Mouse (Mus musculus): ENCODE measurements around the gene Atp6v0b. TPM values are rescaled to one million over a fixed set of nuclear protein-coding genes. Genes with fewer than 3 reads are reported as not detected.

The Atp6v0b gene
- polyA plus RNA-seq, 1 experiment from 2014 or later = 159 TPM

GRCm38 (mm10) chr4:117849506-117849905 lies 37.6 kb downstream of the Atp6v0b start:
- Histone ChIP-seq H3K9ac (no peak overlapping the region; the same call in 1 of the 2 replicates), H3K4me2 (no peak overlapping the region), H3K27me3 (no peaks in the 10 kb centered on the region), H3K4me1 (replicated peaks) (peaks cover 60% of the 10 kb centered on the region), H3K9me3 (replicated peaks) (no peaks in the 10 kb centered on the region), H3K27ac (no peak overlapping the region), H3K4me3 (replicated peaks) (no peak overlapping the region), H3K36me3 (peaks cover 100% of the 10 kb centered on the region)
- WGBS (ENCODE audit: insufficient replicate concordance) = 81% methylated on average over 5 of the region's 5 CpGs
- ATAC-seq (ENCODE audit: low read depth) (no peak), DNase-seq (no peak)

- DNase-seq (no peak), ATAC-seq (ENCODE audit: low read depth) (no peak)
- peaks cover 58% of the 10 kb centered on the region for H3K4me1 ChIP-seq (replicated peaks)
- H3K9ac ChIP-seq = no peak overlapping the region; the same call in 1 of the 2 replicates
- no peak overlapping the region for H3K4me3 ChIP-seq (replicated peaks)
- no peaks in the 10 kb centered on the region for H3K27me3 ChIP-seq
- H3K9me3 ChIP-seq (replicated peaks) = no peaks in the 10 kb centered on the region
- no peak overlapping the region for H3K4me2 ChIP-seq
- WGBS (ENCODE audit: insufficient replicate concordance) = 70% methylated on average over 17 of the region's 17 CpGs
- H3K27ac ChIP-seq = no peak overlapping the region
- H3K36me3 ChIP-seq = peaks cover 100% of the 10 kb centered on the region
These were observed 38.1 kb downstream of the Atp6v0b start for GRCm38 (mm10) chr4:117849063-117849462.

DNA sequence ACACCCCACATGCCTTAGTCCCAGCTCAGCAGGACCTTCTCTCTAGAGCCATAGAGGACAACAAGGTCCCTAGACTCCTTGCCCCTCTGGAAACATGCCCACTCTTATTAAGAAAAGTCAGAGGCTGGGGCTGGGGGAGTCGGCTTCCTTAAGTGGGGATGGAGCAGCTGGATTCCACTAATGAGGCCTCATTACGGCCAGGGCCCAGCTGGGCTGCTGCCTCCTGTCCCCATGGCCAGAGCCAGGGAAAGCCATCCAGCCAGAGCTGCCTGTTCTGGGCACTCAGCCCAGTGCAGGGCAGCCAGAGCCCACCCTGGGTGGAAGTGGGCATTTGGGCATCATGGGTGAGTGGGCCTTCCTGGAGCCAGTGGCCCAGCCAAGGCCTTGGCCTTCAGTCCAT lies 40.1 kb downstream of the Atp6v0b start:
- Histone ChIP-seq H3K36me3 (peaks cover 99% of the 10 kb centered on the region), H3K4me2 (no peak overlapping the region), H3K4me1 (replicated peaks) (peaks cover 44% of the 10 kb centered on the region), H3K9ac (no peak overlapping the region), H3K27ac (peak overlapping the region; percentile 44; the same call in 1 of the 2 replicates), H3K4me3 (replicated peaks) (no peak overlapping the region), H3K27me3 (no peaks in the 10 kb centered on the region), H3K9me3 (replicated peaks) (no peaks in the 10 kb centered on the region)
- 87% methylated on average over 2 of the region's 2 CpGs for WGBS (ENCODE audit: insufficient replicate concordance)
- ATAC-seq (ENCODE audit: low read depth) (no peak), DNase-seq (no peak)

DNA sequence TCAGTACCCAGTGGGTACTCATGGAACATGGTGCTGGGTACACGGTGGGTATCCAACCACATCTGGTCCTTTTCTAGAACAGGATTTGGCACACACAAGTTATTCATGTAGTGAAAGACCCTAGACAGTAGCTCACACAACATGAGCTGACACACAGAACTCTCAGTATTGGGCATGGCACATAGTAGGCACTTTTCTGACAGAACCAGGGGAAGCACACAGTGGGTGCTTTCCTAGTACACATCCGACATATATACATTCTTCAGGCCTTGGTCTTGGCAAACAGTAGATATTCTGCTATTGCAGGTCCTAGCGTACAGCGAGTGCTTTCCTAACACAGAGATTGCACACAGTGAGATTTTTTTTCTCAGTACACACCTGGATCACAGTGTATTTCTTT lies 40.9 kb downstream of the Atp6v0b start:
- Histone ChIP-seq H3K9ac (no peak overlapping the region), H3K9me3 (replicated peaks) (no peaks in the 10 kb centered on the region), H3K4me2 (no peak overlapping the region), H3K27me3 (no peaks in the 10 kb centered on the region), H3K27ac (no peak overlapping the region), H3K4me1 (replicated peaks) (peaks cover 45% of the 10 kb centered on the region), H3K4me3 (replicated peaks) (no peak overlapping the region), H3K36me3 (peaks cover 99% of the 10 kb centered on the region)
- WGBS (ENCODE audit: insufficient replicate concordance) = 97% methylated on average over 4 of the region's 4 CpGs
- DNase-seq (no peak), ATAC-seq (ENCODE audit: low read depth) (no peak)

DNA sequence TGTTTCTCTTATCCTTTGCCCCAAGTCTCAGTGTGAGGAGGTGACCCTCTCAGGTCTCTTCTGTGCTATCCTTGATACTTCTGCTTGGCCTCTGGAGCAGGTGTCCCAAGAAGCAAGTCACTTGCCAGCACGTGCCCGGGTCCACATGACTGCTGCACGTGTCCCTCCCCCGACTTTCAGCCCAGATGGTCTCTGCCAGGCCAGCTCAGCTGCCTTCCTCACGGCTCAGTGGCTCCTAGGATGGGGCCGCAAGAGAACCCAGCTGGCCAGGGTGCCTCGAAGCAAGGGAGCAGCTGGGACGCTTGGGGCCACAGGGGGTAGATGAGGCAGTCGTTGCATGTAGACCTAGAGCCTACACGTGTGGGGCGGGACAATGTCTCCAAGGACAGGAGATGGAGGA lies 41.8 kb downstream of the Atp6v0b start:
- 87% methylated on average over 11 of the region's 11 CpGs for WGBS (ENCODE audit: insufficient replicate concordance)
- DNase-seq (no peak), ATAC-seq (ENCODE audit: low read depth) (no peak)
- no peaks in the 10 kb centered on the region for H3K27me3 ChIP-seq
- no peaks in the 10 kb centered on the region for H3K9me3 ChIP-seq (replicated peaks)
- peaks cover 99% of the 10 kb centered on the region for H3K36me3 ChIP-seq
- H3K4me1 ChIP-seq (replicated peaks) = peaks cover 46% of the 10 kb centered on the region
- H3K4me3 ChIP-seq (replicated peaks) = no peak overlapping the region
- no peak overlapping the region for H3K4me2 ChIP-seq
- H3K27ac ChIP-seq = no peak overlapping the region
- no peak overlapping the region for H3K9ac ChIP-seq

GRCm38 (mm10) chr4:117844467-117844866 lies 42.7 kb downstream of the Atp6v0b start:
- DNase-seq (no peak), ATAC-seq (ENCODE audit: low read depth) (no peak)
- Histone ChIP-seq H3K4me2 (no peak overlapping the region), H3K9ac (no peak overlapping the region), H3K9me3 (replicated peaks) (no peaks in the 10 kb centered on the region), H3K4me3 (replicated peaks) (no peak overlapping the region), H3K4me1 (replicated peaks) (peaks cover 54% of the 10 kb centered on the region), H3K27ac (no peak overlapping the region), H3K27me3 (no peaks in the 10 kb centered on the region), H3K36me3 (peaks cover 99% of the 10 kb centered on the region)
- 92% methylated on average over 5 of the region's 5 CpGs for WGBS (ENCODE audit: insufficient replicate concordance)

DNA sequence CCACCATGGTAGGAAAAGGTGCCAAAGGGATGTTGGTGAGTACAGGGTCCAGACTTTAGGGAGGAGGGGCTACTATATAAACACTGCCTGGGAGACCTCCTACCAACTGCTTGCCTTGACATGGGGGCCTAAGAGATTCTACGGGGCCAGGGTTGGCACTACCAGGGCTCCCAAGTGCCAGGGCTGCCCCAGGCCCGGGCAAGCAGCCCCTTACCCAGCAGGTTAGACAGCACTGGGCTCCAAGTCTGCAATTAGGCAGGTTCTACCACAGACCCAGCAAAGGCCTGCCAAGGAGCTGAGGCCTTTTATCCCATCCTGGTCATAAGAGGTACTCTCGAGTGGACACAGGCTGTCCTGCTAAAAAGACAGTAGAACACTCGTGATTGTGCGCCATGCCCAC lies 44.0 kb downstream of the Atp6v0b start:
- H3K36me3 ChIP-seq = peaks cover 99% of the 10 kb centered on the region
- H3K4me2 ChIP-seq = no peak overlapping the region
- no peak overlapping the region for H3K27ac ChIP-seq
- H3K4me1 ChIP-seq (replicated peaks) = peaks cover 62% of the 10 kb centered on the region
- 89% methylated on average over 5 of the region's 5 CpGs for WGBS (ENCODE audit: insufficient replicate concordance)
- H3K9ac ChIP-seq = no peak overlapping the region
- H3K27me3 ChIP-seq = no peaks in the 10 kb centered on the region
- no peaks in the 10 kb centered on the region for H3K9me3 ChIP-seq (replicated peaks)
- ATAC-seq (ENCODE audit: low read depth) (no peak), DNase-seq (no peak)
- H3K4me3 ChIP-seq (replicated peaks) = no peak overlapping the region

DNA sequence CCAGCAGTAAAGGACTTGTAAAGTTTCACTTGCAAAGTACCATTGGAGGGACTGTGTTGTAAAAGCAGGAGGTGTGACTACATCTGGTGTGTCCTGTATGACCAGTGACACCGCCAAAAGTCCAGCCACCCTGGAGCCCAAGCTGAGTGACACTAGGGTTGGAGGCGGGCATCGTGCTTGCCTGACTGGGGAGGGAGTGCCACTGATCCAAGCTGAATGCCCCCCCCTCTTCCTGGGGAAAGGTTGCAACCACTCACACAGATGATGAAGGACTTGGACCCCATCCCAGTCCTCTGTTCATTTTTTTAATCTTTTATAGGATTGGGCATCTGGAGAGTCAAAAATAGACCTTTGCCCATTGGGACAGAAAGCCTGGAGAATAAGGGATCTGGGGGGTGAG lies 45.6 kb downstream of the Atp6v0b start:
- Histone ChIP-seq H3K27ac (peak overlapping the region; percentile 48), H3K4me2 (no peak overlapping the region), H3K4me3 (replicated peaks) (no peak overlapping the region), H3K27me3 (no peaks in the 10 kb centered on the region), H3K36me3 (peaks cover 97% of the 10 kb centered on the region), H3K4me1 (replicated peaks) (peaks cover 63% of the 10 kb centered on the region), H3K9me3 (replicated peaks) (no peaks in the 10 kb centered on the region), H3K9ac (no peak overlapping the region)
- ATAC-seq (ENCODE audit: low read depth) = no peak
- no peak for DNase-seq
- 85% methylated on average over 3 of the region's 3 CpGs for WGBS (ENCODE audit: insufficient replicate concordance)

DNA sequence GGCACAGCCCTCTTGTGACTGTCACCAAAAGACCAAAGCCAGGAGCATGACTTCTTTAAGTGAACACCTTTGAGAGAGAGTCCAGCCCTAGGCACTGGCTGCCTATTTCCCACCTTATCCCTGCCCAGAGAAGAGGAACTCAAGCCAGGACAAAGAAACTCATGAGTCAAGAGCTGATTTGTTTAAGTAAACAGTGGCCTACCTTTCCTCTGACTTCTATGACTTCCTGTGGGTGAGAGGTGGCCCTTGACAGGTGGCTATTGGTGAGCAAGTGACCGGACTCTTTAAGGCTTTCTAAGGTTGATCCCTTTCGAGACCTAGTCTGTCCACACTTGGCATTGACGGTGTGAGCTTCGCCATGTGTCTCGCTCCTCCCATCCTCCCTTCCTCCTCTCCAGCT lies 46.3 kb downstream of the Atp6v0b start:
- Histone ChIP-seq H3K4me1 (replicated peaks) (peaks cover 60% of the 10 kb centered on the region), H3K9me3 (replicated peaks) (no peaks in the 10 kb centered on the region), H3K27ac (peak overlapping the region; percentile 56), H3K36me3 (peaks cover 89% of the 10 kb centered on the region), H3K4me3 (replicated peaks) (no peak overlapping the region), H3K4me2 (no peak overlapping the region), H3K27me3 (no peaks in the 10 kb centered on the region), H3K9ac (no peak overlapping the region)
- ATAC-seq (ENCODE audit: low read depth) = no peak
- WGBS (ENCODE audit: insufficient replicate concordance) = 91% methylated on average over 5 of the region's 5 CpGs
- DNase-seq = no peak

DNA sequence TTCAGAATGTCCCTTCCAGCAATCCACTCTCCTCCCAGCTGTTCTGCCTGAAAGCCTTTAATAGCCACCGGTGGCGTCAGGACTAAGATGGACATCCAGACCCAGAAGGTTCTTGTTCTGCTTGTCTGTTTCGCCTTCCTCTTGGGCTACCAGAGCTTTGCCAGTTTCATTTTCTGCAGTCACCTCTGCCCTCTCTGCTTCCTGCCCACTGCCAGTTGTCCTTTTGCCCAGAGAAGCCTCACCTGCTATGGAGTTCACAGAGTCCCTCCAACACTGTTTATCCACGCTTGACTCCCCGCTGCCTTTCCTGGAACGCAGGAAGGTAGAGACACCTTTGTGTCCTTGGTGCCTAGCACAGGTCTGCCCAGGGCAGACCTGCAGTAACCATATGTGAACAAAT lies 47.8 kb downstream of the Atp6v0b start:
- Histone ChIP-seq H3K9ac (peak overlapping the region; percentile 98), H3K27me3 (no peaks in the 10 kb centered on the region), H3K9me3 (replicated peaks) (no peaks in the 10 kb centered on the region), H3K36me3 (peaks cover 75% of the 10 kb centered on the region), H3K4me3 (replicated peaks) (no peak overlapping the region), H3K4me2 (peak overlapping the region; percentile 90; the same call in 1 of the 2 replicates), H3K4me1 (replicated peaks) (peaks cover 65% of the 10 kb centered on the region), H3K27ac (peak overlapping the region; percentile 100)
- no peak for ATAC-seq (ENCODE audit: low read depth)
- DNase-seq = no peak
- WGBS (ENCODE audit: insufficient replicate concordance) = 87% methylated on average over 6 of the region's 6 CpGs

DNA sequence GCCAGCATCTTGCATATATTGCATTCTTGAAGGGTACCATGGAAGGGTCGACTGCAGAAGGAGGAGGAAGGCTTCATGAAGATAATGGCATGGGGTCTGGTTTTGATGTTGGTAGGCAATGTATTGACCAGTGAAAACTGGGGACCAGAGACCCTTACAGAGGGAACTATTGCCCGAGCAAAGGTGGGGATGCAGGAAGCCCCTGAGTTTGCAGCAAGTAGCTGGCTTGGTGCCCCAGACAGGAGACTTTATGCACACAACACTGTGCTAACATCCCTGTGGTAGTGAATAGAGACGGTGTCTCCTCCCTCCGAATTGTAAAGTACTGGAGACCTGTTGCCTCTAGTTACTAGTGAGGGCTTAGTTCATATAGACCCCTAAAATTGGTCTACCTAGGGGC lies 49.9 kb downstream of the Atp6v0b start:
- 66% methylated on average over 4 of the region's 4 CpGs for WGBS (ENCODE audit: insufficient replicate concordance)
- DNase-seq (no peak), ATAC-seq (ENCODE audit: low read depth) (no peak)
- no peaks in the 10 kb centered on the region for H3K27me3 ChIP-seq
- H3K4me2 ChIP-seq = peak overlapping the region; percentile 90
- peak overlapping the region; percentile 95 for H3K4me3 ChIP-seq (replicated peaks)
- H3K36me3 ChIP-seq = peaks cover 54% of the 10 kb centered on the region
- peaks cover 83% of the 10 kb centered on the region for H3K4me1 ChIP-seq (replicated peaks)
- H3K9me3 ChIP-seq (replicated peaks) = no peaks in the 10 kb centered on the region
- H3K27ac ChIP-seq = peak overlapping the region; percentile 100
- peak overlapping the region; percentile 98 for H3K9ac ChIP-seq

DNA sequence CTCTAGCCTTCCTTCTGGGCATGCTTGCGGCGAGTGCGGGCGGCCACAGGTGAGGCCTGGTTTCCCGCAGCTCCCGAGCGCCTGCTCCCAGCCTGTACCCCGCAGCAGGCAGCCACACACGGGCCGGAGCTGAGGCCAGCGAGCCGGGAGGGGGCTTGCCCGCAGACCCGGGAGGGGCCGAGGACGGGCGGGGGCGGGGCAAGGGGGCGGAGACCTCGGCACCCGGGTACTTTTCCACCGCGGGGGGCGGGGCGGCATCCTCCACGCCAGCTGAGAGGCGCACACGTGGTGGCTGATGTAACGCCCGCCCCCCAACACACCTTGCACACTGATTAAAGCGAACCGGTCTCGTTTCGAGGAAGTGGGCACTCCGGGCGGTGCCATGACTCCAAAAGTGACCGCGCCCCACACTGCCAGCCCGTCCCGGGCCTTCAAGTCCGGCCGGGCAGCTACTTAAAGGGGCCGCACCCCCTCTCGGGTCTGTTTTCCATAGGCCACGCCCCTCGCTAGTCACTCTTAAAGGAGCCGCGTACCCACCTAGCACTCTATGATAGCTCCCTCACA lies 50.8 kb downstream of the Atp6v0b start:
- Histone ChIP-seq H3K4me3 (replicated peaks) (peak overlapping the region; percentile 95), H3K36me3 (peaks cover 45% of the 10 kb centered on the region), H3K4me1 (replicated peaks) (peaks cover 83% of the 10 kb centered on the region), H3K27me3 (no peaks in the 10 kb centered on the region), H3K9ac (peak overlapping the region; percentile 98), H3K9me3 (replicated peaks) (no peaks in the 10 kb centered on the region), H3K27ac (peak overlapping the region; percentile 100), H3K4me2 (peak overlapping the region; percentile 90)
- DNase-seq (peak; percentile 92), ATAC-seq (ENCODE audit: low read depth) (peak; percentile 73)
- WGBS (ENCODE audit: insufficient replicate concordance) = under 1% methylated on average over 48 of the region's 48 CpGs
